22 mouse cellular contexts compared by ENCODE assay signal in the genomic region with DNA sequence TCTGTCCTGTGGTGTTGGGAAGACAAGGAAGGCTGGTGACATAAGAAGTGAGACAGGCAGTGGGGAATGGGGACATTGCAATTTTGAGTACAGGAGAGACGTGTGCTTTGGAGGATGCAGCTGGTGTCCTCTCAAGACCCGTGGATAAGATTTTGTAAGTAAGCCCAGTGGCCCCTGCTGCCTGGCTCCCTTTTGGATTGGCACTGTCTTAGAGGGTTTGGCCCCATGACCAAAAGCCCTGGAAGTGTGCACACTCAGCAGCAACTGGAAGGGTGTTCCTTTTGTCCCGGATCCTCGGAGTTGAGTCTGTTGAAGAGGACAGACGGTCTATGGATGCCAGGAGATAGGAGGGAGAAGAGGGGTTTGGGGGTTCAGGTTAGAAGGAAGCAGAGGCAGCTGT. TPM values are rescaled to one million over a fixed set of nuclear protein-coding genes. Genes with fewer than 3 reads are reported as not detected.
A peak's percentile ranks its signal among the peaks of the same experiment; 100 is the strongest.
DNase-seq lines count a peak whose midpoint lies in the region; ATAC-seq and TF ChIP-seq lines count a peak whose summit lies in the region.
"Had no signal": no experiment of that assay in that cellular context is flagged by ENCODE, and none has a peak within 500 bp of the region (broad histone marks: within the 10 kb centered on the region; RNA-seq: fewer than 3 reads in every experiment).

No protein-coding gene starts in this region.

- ATAC-seq in cerebellum, adult (ENCODE audit: insufficient number of reproducible peaks, low FRiP score, low TSS enrichment): no peak
- ATAC-seq in CD4-positive, CD25-positive, alpha-beta regulatory T cell, adult 4 months: no peak
- ATAC-seq: forebrain, embryonic 13.5 days; intestine, embryonic 16.5 days had no signal

- no peak overlapping the region for H3K4me3 ChIP-seq in layer of hippocampus, adult 2 months
- no peak overlapping the region for H3K4me3 ChIP-seq in brown adipose tissue, adult 24 weeks (ENCODE audit: insufficient read depth, low read depth, low read length)
- H3K4me3 ChIP-seq: forebrain, embryonic 13.5 days; heart, embryonic 12.5 days; hindbrain, embryonic 13.5 days; kidney, embryonic 15.5 days; limb, embryonic 10.5 days; limb, embryonic 15.5 days; liver, embryonic 13.5 days had no signal

- peak overlapping the region; percentile 43; the same call in 1 of the 2 replicates for H3K27ac ChIP-seq in layer of hippocampus, adult 2 months
- H3K27ac ChIP-seq in brown adipose tissue, adult 24 weeks (replicated peaks; ENCODE audit: low read depth, low read length): 0 out of 2 replicates have a peak overlapping the region, but pooled peaks have one; percentile 10
- H3K27ac ChIP-seq: forebrain, embryonic 13.5 days; hindbrain, embryonic 13.5 days; kidney, embryonic 15.5 days; limb, embryonic 10.5 days; limb, embryonic 15.5 days; liver, embryonic 13.5 days had no signal

- no peak for TF ChIP-seq CTCF in layer of hippocampus, adult 2 months (conservative IDR thresholded peaks at IDR 0.05)

- peaks cover 15% of the 10 kb centered on the region for H3K4me1 ChIP-seq in brown adipose tissue, adult 24 weeks (ENCODE audit: control insufficient read depth, insufficient read depth, insufficient read length, low read length)
- H3K4me1 ChIP-seq: heart, embryonic 12.5 days; limb, embryonic 10.5 days; limb, embryonic 15.5 days; liver, embryonic 13.5 days had no signal

- DNase-seq in cerebellum, adult 8-10 months: peak; percentile 39
- DNase-seq in layer of hippocampus, adult 2 months (ENCODE audit: low spot score in 2 of 2): no peak
- DNase-seq in layer of hippocampus, postnatal 25 days (ENCODE audit: extremely low spot score in 1 of 2, low spot score in 1 of 2): no peak
- DNase-seq in cerebellum, postnatal 10 days: peak; percentile 49 to 57
- DNase-seq: liver, embryonic 13.5 days; midbrain, embryonic 14.5 days had no signal

RNA-seq across cellular contexts. Expression of gene Slc22a12, which starts 2.6 kb away (rescaled TPM):
- under 1 TPM; 0.20 to 0.37 TPM for total RNA-seq in layer of hippocampus, adult 2 months (2021)
- 1 to 10 TPM in 1 of 2 experiments, under 1 TPM in 1; 0.47 to 1.2 TPM for total RNA-seq in layer of hippocampus, postnatal 25 days (2021)
- polyA plus RNA-seq in brown adipose tissue, adult 24 weeks (2012; ENCODE audit: insufficient read depth, insufficient read length, missing spikeins): 2.3 TPM in 1 of 2 replicates, not detected in the other
- polyA plus RNA-seq in CD4-positive, CD25-positive, alpha-beta regulatory T cell, adult 4 months (2017; shearing (Covaris generic)): not detected
- total RNA-seq: gastrocnemius, postnatal 25 days; heart, postnatal 4 days; monocyte, adult 5-6 weeks had no signal
- polyA plus RNA-seq: embryonic facial prominence, embryonic 11.5 days; forebrain, embryonic 13.5 days; heart, embryonic 12.5 days; heart, postnatal 0 days; intestine, embryonic 16.5 days; limb, embryonic 10.5 days; limb, embryonic 15.5 days; liver, embryonic 13.5 days; midbrain, embryonic 14.5 days; urinary bladder, adult 2 months had no signal

Comparison
In these comparisons a context has a peak if more than half of its experiments do, and no peak if none do; other contexts are left out.
1. DNase-seq: peak in cerebellum, adult 8-10 months (single experiment) and cerebellum, postnatal 10 days (2 of 2); none in layer of hippocampus, adult 2 months (0 of 2) and layer of hippocampus, postnatal 25 days (0 of 2).